14 mouse cellular contexts compared by ENCODE assay signal in genomic region chrX:99148061-99148905, GRCm38 (mm10). TPM values are rescaled to one million over a fixed set of nuclear protein-coding genes. Genes with fewer than 3 reads are reported as not detected.
DNase-seq lines count a peak whose midpoint lies in the region; ATAC-seq and TF ChIP-seq lines count a peak whose summit lies in the region.
"Had no signal": no experiment of that assay in that cellular context is flagged by ENCODE, and none has a peak within 500 bp of the region (broad histone marks: within the 10 kb centered on the region; RNA-seq: fewer than 3 reads in every experiment).

No protein-coding gene starts in this region.

- no peak overlapping the region for H3K4me3 ChIP-seq in hindbrain, embryonic 15.5 days
- no peak overlapping the region for H3K4me3 ChIP-seq in hindbrain, embryonic 11.5 days (ENCODE audit: low read depth, low read length)
- H3K4me3 ChIP-seq in forebrain, embryonic 11.5 days (ENCODE audit: low read depth, low read length) = no peak overlapping the region
- H3K4me3 ChIP-seq in intestine, embryonic 15.5 days (replicated peaks) = no peak overlapping the region
- H3K4me3 ChIP-seq in limb, embryonic 10.5 days = no peak overlapping the region
- H3K4me3 ChIP-seq in thymus, adult 2 months (ENCODE audit: control insufficient read depth, insufficient read depth, low read length) = no peak overlapping the region
- H3K4me3 ChIP-seq: erythroblast, embryonic 14.5 days; heart, embryonic 10.5 days had no signal

- H3K9ac ChIP-seq in hindbrain, embryonic 15.5 days = no peak overlapping the region
- no peak overlapping the region for H3K9ac ChIP-seq in hindbrain, embryonic 11.5 days (ENCODE audit: low read depth, low read length)
- H3K9ac ChIP-seq in forebrain, embryonic 11.5 days (ENCODE audit: low read length) = no peak overlapping the region
- no peak overlapping the region for H3K9ac ChIP-seq in intestine, embryonic 15.5 days

- H3K9me3 ChIP-seq in hindbrain, embryonic 15.5 days = no peaks in the 10 kb centered on the region
- no peaks in the 10 kb centered on the region for H3K9me3 ChIP-seq in hindbrain, embryonic 11.5 days (ENCODE audit: control insufficient read depth, low read length)
- no peaks in the 10 kb centered on the region for H3K9me3 ChIP-seq in forebrain, embryonic 11.5 days (ENCODE audit: control insufficient read depth, low read length)
- no peaks in the 10 kb centered on the region for H3K9me3 ChIP-seq in intestine, embryonic 15.5 days
- H3K9me3 ChIP-seq in limb, embryonic 10.5 days (replicated peaks) = no peaks in the 10 kb centered on the region
- H3K9me3 ChIP-seq: heart, embryonic 10.5 days had no signal

- DNase-seq in hindbrain, embryonic 11.5 days (ENCODE audit: low spot score) = no peak
- no peak for DNase-seq in forebrain, embryonic 11.5 days (ENCODE audit: low spot score)
- DNase-seq in kidney, postnatal 4 days = peak; percentile 49 to 69
- no peak for DNase-seq in B cell, adult 2 months
- no peak for DNase-seq in limb, embryonic 10.5 days (ENCODE audit: low spot score)
- DNase-seq in thymus, adult 2 months = no peak
- DNase-seq: cerebellum, adult 11-12 months; liver; right cerebral cortex, postnatal 25 days had no signal

- WGBS in hindbrain, embryonic 15.5 days = 43% methylated on average over 11 of the region's 11 CpGs
- WGBS in hindbrain, embryonic 11.5 days = 55% methylated on average over 11 of the region's 11 CpGs
- WGBS in forebrain, embryonic 11.5 days = 43% methylated on average over 11 of the region's 11 CpGs
- WGBS in intestine, embryonic 15.5 days = 52% methylated on average over 11 of the region's 11 CpGs
- 53% methylated on average over 10 of the region's 11 CpGs for WGBS in limb, embryonic 10.5 days
- 70% methylated on average over 10 of the region's 11 CpGs for WGBS in thymus, adult 2 months

- 0 out of 2 replicates have a peak, but pooled peaks have one; percentile 21 for ATAC-seq in hindbrain, embryonic 15.5 days (ENCODE audit: low FRiP score, low read depth)
- ATAC-seq in hindbrain, embryonic 11.5 days (ENCODE audit: low FRiP score) = no peak
- ATAC-seq in forebrain, embryonic 11.5 days (replicated peaks; ENCODE audit: low FRiP score) = peak; percentile 40
- peak; percentile 46 for ATAC-seq in intestine, embryonic 15.5 days
- ATAC-seq: activated CD4-positive, CD25-positive, alpha-beta regulatory T cell, adult 4 months had no signal

- no peak overlapping the region for H3K27ac ChIP-seq in hindbrain, embryonic 15.5 days (replicated peaks)
- no peak overlapping the region for H3K27ac ChIP-seq in hindbrain, embryonic 11.5 days (ENCODE audit: low read depth, low read length)
- H3K27ac ChIP-seq in forebrain, embryonic 11.5 days (ENCODE audit: low read depth, low read length) = peak overlapping the region; percentile 63; the same call in 1 of the 2 replicates
- no peak overlapping the region for H3K27ac ChIP-seq in intestine, embryonic 15.5 days
- H3K27ac ChIP-seq in limb, embryonic 10.5 days = no peak overlapping the region
- H3K27ac ChIP-seq in thymus, adult 2 months (ENCODE audit: control insufficient read depth, insufficient read depth, low read length) = no peak overlapping the region
- H3K27ac ChIP-seq: heart, embryonic 10.5 days had no signal

- H3K36me3 ChIP-seq in hindbrain, embryonic 15.5 days = no peaks in the 10 kb centered on the region
- 0 out of 2 replicates have a peak, but pooled peaks cover 2% of the 10 kb centered on the region for H3K36me3 ChIP-seq in hindbrain, embryonic 11.5 days (ENCODE audit: control insufficient read depth, insufficient read depth, low read length)
- H3K36me3 ChIP-seq in forebrain, embryonic 11.5 days (ENCODE audit: control insufficient read depth, insufficient read depth, low read length) = no peaks in the 10 kb centered on the region; the same call in 1 of the 2 replicates
- H3K36me3 ChIP-seq in intestine, embryonic 15.5 days = no peaks in the 10 kb centered on the region
- peaks cover 85% of the 10 kb centered on the region for H3K36me3 ChIP-seq in limb, embryonic 10.5 days
- H3K36me3 ChIP-seq in thymus, adult 2 months (ENCODE audit: control insufficient read depth, insufficient read depth, low read length) = no peaks in the 10 kb centered on the region

- TF ChIP-seq CTCF in thymus, adult 2 months (IDR thresholded peaks at IDR 0.05; ENCODE audit: borderline replicate concordance, control insufficient read depth, extremely low read depth, insufficient read depth, low read length, poor library complexity) = no peak

- TF ChIP-seq POLR2A in thymus, adult 2 months (IDR thresholded peaks at IDR 0.05; ENCODE audit: control insufficient read depth, extremely low read depth, insufficient read depth, low read length, poor library complexity) = no peak

- H3K4me2 ChIP-seq in hindbrain, embryonic 15.5 days = no peak overlapping the region
- no peak overlapping the region for H3K4me2 ChIP-seq in hindbrain, embryonic 11.5 days (replicated peaks; ENCODE audit: low read depth, low read length)
- H3K4me2 ChIP-seq in forebrain, embryonic 11.5 days (ENCODE audit: low read depth, low read length, severe bottlenecking) = 0 out of 2 replicates have a peak overlapping the region, but pooled peaks have one; percentile 12
- H3K4me2 ChIP-seq in intestine, embryonic 15.5 days (replicated peaks) = no peak overlapping the region

- no peaks in the 10 kb centered on the region; the same call in 1 of the 2 replicates for H3K4me1 ChIP-seq in hindbrain, embryonic 15.5 days (replicated peaks)
- no peaks in the 10 kb centered on the region; the same call in 1 of the 2 replicates for H3K4me1 ChIP-seq in hindbrain, embryonic 11.5 days (replicated peaks; ENCODE audit: control insufficient read depth, insufficient read depth, low read length)
- H3K4me1 ChIP-seq in forebrain, embryonic 11.5 days (replicated peaks; ENCODE audit: control insufficient read depth, insufficient read depth, low read length) = peaks cover 23% of the 10 kb centered on the region
- peaks cover 12% of the 10 kb centered on the region; the same call in 1 of the 2 replicates for H3K4me1 ChIP-seq in intestine, embryonic 15.5 days (replicated peaks)
- H3K4me1 ChIP-seq in limb, embryonic 10.5 days = peaks cover 48% of the 10 kb centered on the region
- H3K4me1 ChIP-seq in thymus, adult 2 months (replicated peaks; ENCODE audit: control insufficient read depth, insufficient read depth, low read length) = no peaks in the 10 kb centered on the region

- H3K27me3 ChIP-seq in hindbrain, embryonic 15.5 days = 0 out of 2 replicates have a peak, but pooled peaks cover 5% of the 10 kb centered on the region
- no peaks in the 10 kb centered on the region for H3K27me3 ChIP-seq in hindbrain, embryonic 11.5 days (ENCODE audit: control insufficient read depth, insufficient read depth, low read length)
- peaks cover 7% of the 10 kb centered on the region; the same call in 1 of the 2 replicates for H3K27me3 ChIP-seq in forebrain, embryonic 11.5 days (ENCODE audit: control insufficient read depth, insufficient read depth, low read length)
- 0 out of 2 replicates have a peak, but pooled peaks cover 8% of the 10 kb centered on the region for H3K27me3 ChIP-seq in intestine, embryonic 15.5 days (replicated peaks)
- H3K27me3 ChIP-seq in limb, embryonic 10.5 days (ENCODE audit: low read depth, poor library complexity, severe bottlenecking) = peaks cover 98% of the 10 kb centered on the region
- no peaks in the 10 kb centered on the region for H3K27me3 ChIP-seq in thymus, adult 2 months (ENCODE audit: control insufficient read depth, insufficient read depth, low read length)

RNA-seq across cellular contexts. Expression of gene Efnb1, which starts 12.4 kb away (rescaled TPM):
- polyA plus RNA-seq in hindbrain, embryonic 15.5 days (2015; fragmentation: Nextera tagmentation; extraction: Ambion mirVana) = 28.9 and 29.5 TPM in 2 replicates
- 35.5 and 37.8 TPM in 2 replicates for polyA plus RNA-seq in hindbrain, embryonic 11.5 days (2014; fragmentation: Nextera tagmentation; extraction: Ambion mirVana)
- polyA plus RNA-seq in forebrain, embryonic 11.5 days (2014; fragmentation: Nextera tagmentation; extraction: Ambion mirVana) = 115 and 116 TPM in 2 replicates
- 30.8 and 31.4 TPM in 2 replicates for polyA plus RNA-seq in intestine, embryonic 15.5 days (2015; fragmentation: Nextera tagmentation; extraction: Ambion mirVana)
- polyA plus RNA-seq in limb, embryonic 10.5 days (2016; fragmentation: Nextera tagmentation; extraction: Ambion mirVana) = 42.9 and 54.1 TPM in 2 replicates
- 8.9 and 9.6 TPM in 2 replicates for polyA plus RNA-seq in thymus, adult 2 months (2012; rRNA removed)

Comparison
In these comparisons a context has a peak if more than half of its experiments do, and no peak if none do; other contexts are left out.
1. DNase-seq: peak in kidney, postnatal 4 days (2 of 2); none in hindbrain, embryonic 11.5 days (single experiment), forebrain, embryonic 11.5 days (single experiment), B cell, adult 2 months (0 of 2), limb, embryonic 10.5 days (single experiment) and thymus, adult 2 months (single experiment).